Mouse (Mus musculus) monocyte, adult 59 days (primary cell): ENCODE measurements around the gene Btbd35f20. TPM values are rescaled to one million over a fixed set of nuclear protein-coding genes. Genes with fewer than 3 reads are reported as not detected.

ENCODE experiments used
- total RNA-seq, 2 experiments: library from RNA; stranded (reverse); gene quantifications; one replicate each; pipeline ENCODE4 v1.2.4; 2023

Gene Btbd35f20
- total RNA-seq, result not detected

GRCm38 (mm10) chrX:4291145-4291544 lies at the start of gene Btbd35f20:
Gene Btbd35f20, minus strand, starts transcription at chrX:4291245.

Other genes starting within 250 kb of the Btbd35f20 start
- not detected for gene Btbd35f28, start 94.7 kb downstream of the Btbd35f20 start, total RNA-seq
- gene Btbd35f17, start 79.4 kb upstream of the Btbd35f20 start, total RNA-seq, result not detected